Mouse (Mus musculus) small intestine, adult 2 months (tissue): ENCODE results near the gene Lenep.

Experiments
- CTCF ChIP-seq: fragments of 200-500 bp; IDR thresholded peaks from 2 replicates; pipeline ENCODE4 v1.5.1; 2012; ENCODE audit warnings: low read depth, mild to moderate bottlenecking, control low read depth, inconsistent platforms, low read length, moderate library complexity, mixed read lengths; ENCODE audit not compliant: insufficient replicate concordance, insufficient read length; ENCODE audit errors: extremely low read depth
- POLR2A ChIP-seq: fragments of 200-500 bp; IDR thresholded peaks from 2 replicates; pipeline ENCODE4 v1.6.1; 2012; ENCODE audit warnings: low read depth, mild to moderate bottlenecking, control low read depth, inconsistent platforms, low read length, moderate library complexity

GRCm38 (mm10) chr3:89354816-89355511 is 47.6 kb downstream of the Lenep start:
- TF ChIP-seq CTCF (peak; percentile 86; the same call in 1 of the 2 replicates), POLR2A (no peak)
